Mouse (Mus musculus): ENCODE data around the gene Gm3776. TPM values are rescaled to one million over a fixed set of nuclear protein-coding genes. Genes with fewer than 3 reads are reported as not detected.
A peak's percentile ranks its signal among the peaks of the same experiment; 100 is the strongest.
"Not testable (repeated sequence)": the region's sequence is repeated elsewhere in the genome, so short reads cannot be mapped to it uniquely, and the experiment has no call there.

Gm3776 gene
- 1.2 TPM in 1 of 2 replicates, not detected in the other for polyA plus RNA-seq (2012; ENCODE audit: insufficient read depth, insufficient read length, missing spikeins)

DNA sequence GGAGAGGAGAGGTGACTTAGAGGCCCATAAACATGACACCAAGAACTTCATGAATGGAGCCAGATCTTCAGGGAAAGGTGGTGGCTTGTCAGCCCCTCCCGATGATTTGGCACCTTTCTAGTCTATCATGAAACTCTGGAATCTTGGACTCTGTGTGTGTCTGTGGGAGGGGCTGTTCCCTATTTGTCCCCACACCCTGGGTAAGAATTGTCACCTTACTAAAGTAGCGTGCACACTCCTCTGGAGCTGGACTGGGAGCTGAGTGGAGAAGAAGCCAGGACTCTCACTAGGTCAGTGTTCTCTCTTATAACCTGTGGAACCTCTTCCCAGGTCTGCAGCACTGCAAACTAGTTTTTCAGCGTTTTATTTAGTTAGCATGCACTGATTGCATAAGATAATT, at the start of gene Gm3776:
TSS of gene Gm3776 (plus strand) at position 216 of the 400 bp plus-strand sequence.
- H3K27ac ChIP-seq (replicated peaks; ENCODE audit: low read depth, low read length), result 0 out of 2 replicates have a peak within 1 kb of the TSS, but pooled peaks have one; percentile 43

DNA sequence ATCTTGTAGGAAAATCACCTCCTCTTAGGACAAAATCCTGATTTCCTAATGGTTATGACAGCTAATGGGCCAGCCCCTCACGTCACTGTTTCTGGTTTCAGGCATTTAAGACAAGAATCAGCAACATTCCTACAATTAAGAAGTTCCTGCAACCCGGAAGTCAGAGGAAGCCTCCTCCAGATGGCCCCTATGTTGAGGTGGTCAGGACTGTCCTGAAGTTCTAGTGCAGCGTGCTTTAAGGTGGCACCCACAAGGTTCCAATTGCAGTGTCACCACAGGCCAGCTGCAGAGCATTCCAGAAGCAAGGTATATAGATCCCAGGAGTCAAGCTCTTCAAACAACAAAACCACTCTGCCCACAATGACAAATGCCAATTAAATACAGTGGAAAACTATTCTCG, 48.0 kb upstream of the Gm3776 start:
- H3K27ac ChIP-seq (replicated peaks; ENCODE audit: low read depth, low read length), result no peak overlapping the region
- no peak overlapping the region for H3K4me3 ChIP-seq (ENCODE audit: insufficient read depth, low read depth, low read length)
- peaks cover 6% of the 10 kb centered on the region; the same call in 1 of the 2 replicates for H3K4me1 ChIP-seq (ENCODE audit: control insufficient read depth, insufficient read depth, insufficient read length, low read length)

More for the DNA sequence above, at the start of gene Gm3776:
- H3K4me1 ChIP-seq (ENCODE audit: control insufficient read depth, insufficient read depth, insufficient read length, low read length); H3K4me3 ChIP-seq (ENCODE audit: insufficient read depth, low read depth, low read length): not testable (repeated sequence)

DNA sequence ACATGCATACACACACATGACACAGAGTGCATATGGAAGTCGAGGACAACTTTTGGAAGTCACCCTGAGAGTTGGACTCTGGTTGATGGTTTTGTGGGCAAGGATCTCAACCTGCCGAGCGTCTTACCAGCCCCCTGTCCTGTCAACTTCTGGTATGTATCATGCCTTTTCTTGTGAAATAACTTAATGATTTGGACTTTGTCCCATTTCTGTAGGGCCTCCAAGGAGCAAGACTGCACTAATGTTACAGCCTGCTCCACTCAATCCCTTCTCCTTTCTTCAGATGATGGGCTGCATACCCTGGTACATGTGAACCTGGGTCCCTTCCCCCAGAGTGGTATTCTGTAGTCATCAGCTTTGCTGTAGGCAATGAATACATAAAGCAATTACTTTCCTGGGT, 46.9 kb upstream of the Gm3776 start:
- H3K27ac ChIP-seq (replicated peaks; ENCODE audit: low read depth, low read length), result no peak overlapping the region
- peaks cover 6% of the 10 kb centered on the region; the same call in 1 of the 2 replicates for H3K4me1 ChIP-seq (ENCODE audit: control insufficient read depth, insufficient read depth, insufficient read length, low read length)
- no peak overlapping the region for H3K4me3 ChIP-seq (ENCODE audit: insufficient read depth, low read depth, low read length)

DNA sequence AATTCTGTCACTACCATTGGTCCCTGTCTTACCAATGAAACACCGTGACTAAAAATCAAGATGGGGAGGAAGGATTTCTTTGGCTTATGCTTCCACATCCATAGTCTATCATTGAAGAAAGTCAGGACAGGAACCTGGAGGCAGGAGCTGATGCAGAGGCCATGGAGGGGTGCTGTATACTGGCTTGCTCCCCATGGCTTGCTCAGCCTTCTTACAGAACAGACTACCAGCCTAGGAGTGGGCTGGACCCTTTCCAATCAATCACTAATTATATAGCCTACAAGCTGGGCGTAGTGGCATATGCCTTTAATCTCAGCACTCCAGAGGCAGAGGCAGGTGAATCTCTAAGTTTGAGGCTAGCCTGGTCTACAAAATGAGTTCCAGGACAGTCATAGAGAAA, 46.1 kb upstream of the Gm3776 start:
- H3K4me3 ChIP-seq (ENCODE audit: insufficient read depth, low read depth, low read length), result no peak overlapping the region
- peaks cover 6% of the 10 kb centered on the region; the same call in 1 of the 2 replicates for H3K4me1 ChIP-seq (ENCODE audit: control insufficient read depth, insufficient read depth, insufficient read length, low read length)
- H3K27ac ChIP-seq (replicated peaks; ENCODE audit: low read depth, low read length), result no peak overlapping the region

DNA sequence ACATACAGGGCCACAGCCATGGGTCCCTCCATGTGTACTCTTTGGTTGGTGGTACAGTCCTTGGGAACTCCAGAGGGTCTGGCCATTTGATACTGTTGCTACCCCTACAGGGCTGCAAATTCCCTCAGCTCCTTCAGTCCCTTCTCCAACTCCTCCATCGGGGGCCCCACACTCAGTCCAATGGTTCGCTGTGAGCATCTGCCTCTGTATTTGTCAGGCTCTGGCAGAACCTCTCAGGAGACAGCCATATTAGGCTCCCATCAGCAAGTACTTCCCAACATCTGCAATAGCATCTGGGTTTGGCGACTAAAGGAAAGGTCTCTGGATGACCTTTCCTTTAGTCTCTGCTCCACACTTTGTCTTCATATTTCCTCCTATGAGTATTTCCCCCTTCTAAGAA, 45.4 kb upstream of the Gm3776 start:
- no peak overlapping the region for H3K27ac ChIP-seq (replicated peaks; ENCODE audit: low read depth, low read length)
- H3K4me3 ChIP-seq (ENCODE audit: insufficient read depth, low read depth, low read length), result no peak overlapping the region
- peaks cover 6% of the 10 kb centered on the region; the same call in 1 of the 2 replicates for H3K4me1 ChIP-seq (ENCODE audit: control insufficient read depth, insufficient read depth, insufficient read length, low read length)

DNA sequence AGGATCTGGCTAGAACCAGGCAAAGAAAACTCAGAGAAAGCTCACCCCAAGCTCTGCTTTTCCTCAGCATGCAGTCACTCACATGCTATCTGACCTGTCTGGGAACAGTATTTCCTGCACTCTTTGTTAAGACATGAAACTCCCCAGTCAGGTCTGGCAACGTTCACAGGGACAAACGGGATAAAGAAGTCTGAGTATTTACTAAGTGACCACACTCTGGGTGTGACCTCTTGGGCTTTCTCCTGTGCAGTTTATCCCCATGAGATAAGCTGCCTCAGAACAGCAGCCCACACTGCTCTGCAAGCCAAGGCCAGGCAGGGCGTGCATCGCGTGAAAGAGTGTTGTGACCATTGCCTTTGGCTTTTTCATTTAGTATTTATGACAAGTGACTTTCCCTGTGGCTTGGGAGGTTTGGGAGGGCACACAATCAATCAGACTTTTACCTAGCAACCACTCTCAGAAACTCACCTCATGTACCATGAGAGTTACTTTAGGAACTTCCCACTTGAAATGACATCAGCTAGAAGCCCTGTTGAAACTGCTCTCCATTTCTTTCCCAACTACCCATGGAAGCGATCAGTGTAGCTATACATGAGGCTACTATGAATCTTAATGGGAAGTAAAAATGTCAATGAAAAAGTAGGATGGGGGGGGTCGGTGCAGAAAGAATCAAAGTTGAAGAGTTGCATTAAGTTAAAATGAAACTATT, 44.4 kb upstream of the Gm3776 start:
- Histone ChIP-seq H3K4me1 (ENCODE audit: control insufficient read depth, insufficient read depth, insufficient read length, low read length) (peaks cover 6% of the 10 kb centered on the region; the same call in 1 of the 2 replicates), H3K4me3 (ENCODE audit: insufficient read depth, low read depth, low read length) (no peak overlapping the region), H3K27ac (replicated peaks; ENCODE audit: low read depth, low read length) (no peak overlapping the region)

DNA sequence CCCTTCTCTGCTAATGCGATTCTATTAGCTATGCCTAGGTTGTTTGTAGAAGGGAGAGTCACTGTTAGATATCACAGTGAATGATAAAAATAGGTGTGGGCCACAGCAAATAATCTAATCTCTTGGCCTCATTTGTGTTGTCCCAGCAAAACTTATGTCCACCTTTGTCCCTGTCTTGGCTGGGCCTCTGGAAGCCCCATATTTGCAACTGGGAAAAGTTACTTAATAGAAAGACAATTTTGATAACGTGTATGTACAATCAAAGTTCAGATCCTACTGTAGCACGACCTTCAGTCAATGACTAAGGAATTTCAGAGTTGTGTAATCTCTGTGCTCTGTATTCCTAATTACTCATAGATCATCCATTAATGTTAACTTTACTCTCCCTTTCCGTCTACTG, 39.9 kb upstream of the Gm3776 start:
- Histone ChIP-seq H3K27ac (replicated peaks; ENCODE audit: low read depth, low read length) (no peak overlapping the region), H3K4me1 (ENCODE audit: control insufficient read depth, insufficient read depth, insufficient read length, low read length) (peaks cover 6% of the 10 kb centered on the region; the same call in 1 of the 2 replicates), H3K4me3 (ENCODE audit: insufficient read depth, low read depth, low read length) (no peak overlapping the region)

DNA sequence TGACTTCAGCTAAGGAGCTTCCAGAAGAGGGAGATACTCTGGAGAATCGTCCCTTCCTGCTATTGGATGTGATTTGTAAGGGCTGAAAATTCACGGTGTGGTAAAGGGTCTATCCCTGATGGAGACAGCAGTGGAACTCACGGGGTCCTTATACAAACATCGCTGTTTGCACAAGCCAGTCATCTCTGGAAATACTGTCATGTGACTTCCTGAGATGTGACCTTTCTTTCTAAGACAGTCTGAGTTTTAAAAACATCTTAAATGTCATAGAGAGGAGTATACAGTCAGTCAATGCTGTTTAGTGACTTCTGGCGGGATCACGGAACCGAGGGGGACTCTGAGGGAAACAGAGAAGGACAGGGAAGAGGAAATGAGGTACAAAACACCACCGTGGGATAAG, 34.3 kb upstream of the Gm3776 start:
- no peak overlapping the region for H3K4me3 ChIP-seq (ENCODE audit: insufficient read depth, low read depth, low read length)
- H3K4me1 ChIP-seq (ENCODE audit: control insufficient read depth, insufficient read depth, insufficient read length, low read length), result no peaks in the 10 kb centered on the region
- H3K27ac ChIP-seq (replicated peaks; ENCODE audit: low read depth, low read length), result no peak overlapping the region

DNA sequence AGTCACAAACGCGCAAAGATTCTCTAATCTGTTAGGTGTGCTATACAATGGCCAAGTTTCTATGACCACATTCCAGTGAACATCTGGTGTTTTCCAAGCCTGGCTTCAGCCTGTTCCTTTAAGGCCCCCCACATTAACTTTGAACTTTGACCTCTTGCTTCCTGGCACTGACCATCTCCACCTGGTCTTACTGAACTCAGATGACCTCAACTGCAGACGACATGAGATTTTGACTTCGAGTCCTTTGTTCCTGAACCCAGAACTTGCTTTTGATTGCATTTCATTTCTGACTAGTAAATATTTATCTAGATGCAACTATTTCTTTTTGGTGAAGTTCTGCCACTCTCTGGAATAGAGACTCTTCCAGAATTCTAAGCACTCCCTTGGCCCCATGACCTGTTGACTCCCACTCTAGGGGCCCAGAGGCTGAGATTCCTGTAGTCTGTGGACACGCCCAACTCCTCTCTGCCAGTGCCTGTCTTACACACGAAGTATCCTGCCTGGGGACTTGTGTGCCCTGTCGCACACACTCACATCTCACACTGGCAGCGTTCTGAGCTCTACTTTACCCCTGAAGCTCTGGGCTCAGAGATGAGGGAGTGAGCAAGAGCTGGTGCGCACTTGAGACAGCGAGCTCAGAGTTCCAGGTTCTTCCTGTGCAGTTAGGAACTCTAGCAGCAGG, 33.6 kb upstream of the Gm3776 start:
- H3K4me1 ChIP-seq (ENCODE audit: control insufficient read depth, insufficient read depth, insufficient read length, low read length), result no peaks in the 10 kb centered on the region
- H3K4me3 ChIP-seq (ENCODE audit: insufficient read depth, low read depth, low read length), result no peak overlapping the region
- H3K27ac ChIP-seq (replicated peaks; ENCODE audit: low read depth, low read length), result no peak overlapping the region

DNA sequence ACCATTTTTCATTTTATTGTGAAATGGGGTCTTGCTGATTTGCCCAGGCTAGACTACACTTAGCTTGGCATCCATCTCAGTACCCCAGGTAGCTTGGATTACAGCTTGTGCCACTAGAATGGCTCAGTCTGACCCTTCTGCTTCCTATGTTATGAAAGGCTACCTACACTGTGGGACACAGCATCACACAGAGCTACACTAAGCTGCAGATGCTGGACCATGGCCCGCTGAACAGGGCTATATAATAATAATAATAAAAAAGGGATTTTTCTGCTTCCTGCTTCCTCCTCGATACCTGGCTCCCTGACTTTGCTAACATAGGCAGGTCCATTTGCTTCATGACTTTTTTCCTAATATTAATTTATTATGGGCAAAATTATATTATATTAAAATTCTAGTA, 32.5 kb upstream of the Gm3776 start:
- no peak overlapping the region for H3K27ac ChIP-seq (replicated peaks; ENCODE audit: low read depth, low read length)

DNA sequence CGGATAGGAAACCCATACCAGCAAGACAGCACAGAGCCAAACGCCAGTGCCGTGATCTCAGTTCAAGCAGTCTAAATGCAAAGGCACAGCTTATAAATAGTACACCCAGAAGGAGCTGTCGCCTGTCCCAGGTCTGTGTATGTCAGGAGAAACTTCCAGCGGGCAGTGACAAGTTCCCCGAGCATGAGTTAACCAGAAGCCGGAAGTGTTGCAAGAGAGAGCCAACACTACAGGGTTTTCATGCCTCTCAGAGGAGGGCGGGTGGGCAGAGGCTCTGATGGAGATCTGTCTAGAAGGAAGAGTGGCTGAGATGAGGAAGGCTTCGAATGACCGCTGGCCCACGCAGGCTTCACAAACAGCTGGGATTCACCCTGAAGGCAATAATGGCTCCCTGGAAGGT, 31.6 kb upstream of the Gm3776 start:
- Histone ChIP-seq H3K4me1 (ENCODE audit: control insufficient read depth, insufficient read depth, insufficient read length, low read length) (no peaks in the 10 kb centered on the region), H3K4me3 (ENCODE audit: insufficient read depth, low read depth, low read length) (no peak overlapping the region), H3K27ac (replicated peaks; ENCODE audit: low read depth, low read length) (no peak overlapping the region)

More for the DNA sequence above, 32.5 kb upstream of the Gm3776 start:
- H3K4me1 ChIP-seq (ENCODE audit: control insufficient read depth, insufficient read depth, insufficient read length, low read length), result no peaks in the 10 kb centered on the region
- H3K4me3 ChIP-seq (ENCODE audit: insufficient read depth, low read depth, low read length), result no peak overlapping the region

DNA sequence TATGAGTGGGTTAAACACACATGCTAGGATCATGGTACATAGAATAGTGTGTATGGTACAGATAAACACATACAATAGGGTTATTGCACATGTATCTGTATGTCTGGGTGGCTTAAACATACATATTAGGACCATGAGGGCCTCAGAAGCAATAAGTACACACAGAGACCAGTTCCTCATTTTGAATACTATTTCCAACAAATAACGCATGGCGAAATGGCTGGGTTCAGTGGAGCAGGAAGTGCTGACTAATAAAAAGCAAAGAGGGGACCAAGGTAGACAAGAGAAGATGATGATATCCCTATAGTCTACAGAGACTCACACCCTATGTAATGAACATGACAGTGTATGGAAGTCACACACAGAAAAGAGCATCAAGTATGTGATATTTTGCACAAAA, 28.8 kb upstream of the Gm3776 start:
- no peak overlapping the region for H3K27ac ChIP-seq (replicated peaks; ENCODE audit: low read depth, low read length)
- H3K4me1 ChIP-seq (ENCODE audit: control insufficient read depth, insufficient read depth, insufficient read length, low read length), result no peaks in the 10 kb centered on the region
- H3K4me3 ChIP-seq (ENCODE audit: insufficient read depth, low read depth, low read length), result no peak overlapping the region

DNA sequence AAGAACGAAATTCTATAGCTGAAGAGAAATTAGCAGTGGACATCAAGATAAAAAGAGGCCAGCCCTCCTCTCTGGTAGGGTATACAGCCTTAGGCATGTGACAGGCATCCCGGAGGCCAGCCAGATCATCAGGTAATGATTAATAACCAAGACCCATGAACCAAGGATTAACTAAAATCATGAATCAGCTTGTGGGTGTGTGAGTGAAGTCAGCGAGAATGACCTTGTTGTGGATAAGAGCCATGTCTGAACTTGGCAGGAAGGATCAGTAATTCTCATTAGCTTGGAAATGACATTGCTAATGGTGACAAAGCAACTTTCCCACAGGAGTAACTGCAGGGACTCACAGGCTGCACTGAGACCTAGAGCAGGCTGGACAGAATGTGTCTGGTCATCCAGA, 27.3 kb upstream of the Gm3776 start:
- H3K27ac ChIP-seq (replicated peaks; ENCODE audit: low read depth, low read length); H3K4me1 ChIP-seq (ENCODE audit: control insufficient read depth, insufficient read depth, insufficient read length, low read length); H3K4me3 ChIP-seq (ENCODE audit: insufficient read depth, low read depth, low read length): not testable (repeated sequence)

DNA sequence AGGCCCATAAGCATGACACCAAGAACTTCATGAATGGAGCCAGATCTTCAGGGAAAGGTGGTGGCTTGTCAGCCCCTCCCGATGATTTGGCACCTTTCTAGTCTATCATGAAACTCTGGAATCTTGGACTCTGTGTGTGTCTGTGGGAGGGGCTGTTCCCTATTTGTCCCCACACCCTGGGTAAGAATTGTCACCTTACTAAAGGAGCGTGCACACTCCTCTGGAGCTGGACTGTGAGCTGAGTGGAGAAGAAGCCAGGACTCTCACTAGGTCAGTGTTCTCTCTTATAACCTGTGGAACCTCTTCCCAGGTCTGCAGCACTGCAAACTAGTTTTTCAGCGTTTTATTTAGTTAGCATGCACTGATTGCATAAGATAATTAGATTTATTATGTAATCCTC, 26.5 kb upstream of the Gm3776 start, which contains the start of gene Gsta1:
TSS of gene Gsta1 (plus strand) at position 196 of the 400 bp plus-strand sequence.
- H3K27ac ChIP-seq (replicated peaks; ENCODE audit: low read depth, low read length); H3K4me3 ChIP-seq (ENCODE audit: insufficient read depth, low read depth, low read length); H3K4me1 ChIP-seq (ENCODE audit: control insufficient read depth, insufficient read depth, insufficient read length, low read length): not testable (repeated sequence)

DNA sequence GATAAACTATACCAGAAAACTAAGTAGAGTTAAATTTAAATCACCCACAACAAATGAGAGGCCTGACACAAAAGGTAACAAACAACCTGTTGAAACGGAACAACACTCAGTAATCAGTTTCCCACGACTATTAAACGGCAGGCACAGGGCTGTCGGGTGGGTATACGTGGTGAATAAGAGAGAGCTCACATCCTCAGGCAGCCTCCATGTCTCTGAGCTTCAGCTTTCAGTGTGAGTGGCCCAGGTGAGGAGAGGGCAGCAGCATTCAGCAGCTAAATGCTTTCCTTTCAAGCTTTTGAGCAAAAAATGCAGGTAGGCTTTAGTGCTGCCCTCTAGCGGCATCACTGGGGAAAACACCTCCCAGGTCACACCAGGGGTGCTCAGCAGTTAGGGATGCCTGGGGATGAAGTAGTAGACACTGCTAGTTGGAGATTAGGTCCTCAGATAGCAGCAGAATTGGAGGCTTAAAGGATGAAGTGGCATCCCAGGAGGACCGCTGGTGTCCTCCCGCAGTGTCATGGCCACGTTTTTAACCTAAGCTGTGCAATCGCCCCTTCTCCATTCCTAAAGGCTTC, 23.7 kb upstream of the Gm3776 start:
- H3K27ac ChIP-seq (replicated peaks; ENCODE audit: low read depth, low read length); H3K4me3 ChIP-seq (ENCODE audit: insufficient read depth, low read depth, low read length); H3K4me1 ChIP-seq (ENCODE audit: control insufficient read depth, insufficient read depth, insufficient read length, low read length): not testable (repeated sequence)

Measured in brown adipose tissue, adult 24 weeks (tissue).